Mouse (Mus musculus): ENCODE data around the gene Hmga2. TPM values are rescaled to one million over a fixed set of nuclear protein-coding genes. Genes with fewer than 3 reads are reported as not detected.
"Not testable (repeated sequence)": the region's sequence is repeated elsewhere in the genome, so short reads cannot be mapped to it uniquely, and the experiment has no call there.

The Hmga2 gene
- polyA plus RNA-seq, 1 experiment from 2014 or later, result 2.2 TPM

DNA sequence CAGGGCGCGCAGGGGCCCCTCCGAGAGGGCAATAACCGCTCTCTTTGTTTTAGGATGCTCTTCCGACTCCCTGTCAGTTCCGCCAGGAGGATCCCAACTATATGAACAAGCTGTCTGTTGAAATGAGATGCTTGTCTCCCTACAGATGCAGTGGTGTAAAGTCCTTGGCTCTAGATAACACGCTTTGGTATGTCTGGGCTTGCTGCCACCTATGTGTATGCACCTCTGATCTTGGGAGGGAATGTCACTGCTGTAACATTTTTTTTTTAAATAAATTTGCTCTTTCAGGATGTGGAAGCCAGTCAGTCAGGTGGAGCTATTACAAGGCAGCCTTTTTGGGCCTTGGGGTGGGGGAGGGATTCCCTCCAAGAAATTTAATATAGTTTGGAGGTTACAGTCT lies 92.2 kb downstream of the Hmga2 start:
- H3K9me3 ChIP-seq (ENCODE audit: low read length), result no peaks in the 10 kb centered on the region
- no peak for ATAC-seq
- no peaks in the 10 kb centered on the region for H3K27me3 ChIP-seq (replicated peaks; ENCODE audit: insufficient read depth, low read length)
- H3K4me3 ChIP-seq (ENCODE audit: low read depth, low read length), result no peak overlapping the region
- no peak overlapping the region for H3K9ac ChIP-seq (replicated peaks; ENCODE audit: low read depth)
- H3K4me1 ChIP-seq (ENCODE audit: insufficient read depth, low read depth, low read length), result peaks cover 5% of the 10 kb centered on the region
- TF ChIP-seq EP300 (IDR thresholded peaks at IDR 0.05), result no peak
- TF ChIP-seq CTCF (IDR thresholded peaks at IDR 0.05), result no peak
- no peaks in the 10 kb centered on the region for H3K36me3 ChIP-seq (ENCODE audit: insufficient read depth, low read length)
- no peak overlapping the region for H3K27ac ChIP-seq (ENCODE audit: low read length)
- no peak for DNase-seq (ENCODE audit: low spot score)
- WGBS, result 53% methylated on average over 7 of the region's 7 CpGs
- H3K4me2 ChIP-seq (replicated peaks; ENCODE audit: low read depth, low read length), result no peak overlapping the region

GRCm38 (mm10) chr10:120377795-120378194 lies 98.5 kb downstream of the Hmga2 start:
- ATAC-seq (peak; percentile 33), DNase-seq (ENCODE audit: low spot score) (no peak)
- Histone ChIP-seq H3K27me3 (replicated peaks; ENCODE audit: insufficient read depth, low read length) (no peaks in the 10 kb centered on the region), H3K4me3 (ENCODE audit: low read depth, low read length) (peak overlapping the region; percentile 0; the same call in 1 of the 2 replicates), H3K9me3 (ENCODE audit: low read length) (no peaks in the 10 kb centered on the region), H3K36me3 (ENCODE audit: insufficient read depth, low read length) (no peaks in the 10 kb centered on the region), H3K4me1 (ENCODE audit: insufficient read depth, low read depth, low read length) (peaks cover 4% of the 10 kb centered on the region; the same call in 1 of the 2 replicates), H3K27ac (ENCODE audit: low read length) (no peak overlapping the region), H3K4me2 (replicated peaks; ENCODE audit: low read depth, low read length) (peak overlapping the region; percentile 39), H3K9ac (replicated peaks; ENCODE audit: low read depth) (no peak overlapping the region)
- 10% methylated on average over 3 of the region's 3 CpGs for WGBS
- no peak for TF ChIP-seq CTCF (IDR thresholded peaks at IDR 0.05)
- TF ChIP-seq EP300 (IDR thresholded peaks at IDR 0.05), result no peak

DNA sequence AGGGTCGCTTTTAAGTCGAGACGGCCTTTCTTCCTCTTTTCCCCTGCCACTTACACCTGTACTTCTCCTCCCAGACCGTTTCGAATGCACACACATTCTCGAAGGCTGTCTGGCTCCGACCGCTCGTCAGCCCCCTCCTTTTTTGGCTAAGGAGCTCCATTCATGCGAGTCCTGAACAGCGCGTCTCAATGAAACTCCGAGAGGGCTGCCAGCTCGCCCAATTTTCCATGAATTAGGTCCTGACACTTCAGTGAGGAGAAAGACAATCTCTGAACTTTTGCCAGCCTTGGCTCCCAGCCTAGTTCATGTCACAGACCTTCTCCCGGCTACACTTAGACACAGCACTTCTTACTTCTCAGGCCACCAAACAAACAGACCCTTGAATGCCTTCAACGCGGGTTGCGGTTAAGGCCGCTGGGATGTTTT lies 98.9 kb downstream of the Hmga2 start:
- Histone ChIP-seq H3K4me2 (replicated peaks; ENCODE audit: low read depth, low read length) (peak overlapping the region; percentile 39), H3K27me3 (replicated peaks; ENCODE audit: insufficient read depth, low read length) (no peaks in the 10 kb centered on the region), H3K4me3 (ENCODE audit: low read depth, low read length) (peak overlapping the region; percentile 0; the same call in 1 of the 2 replicates), H3K9ac (replicated peaks; ENCODE audit: low read depth) (no peak overlapping the region), H3K4me1 (ENCODE audit: insufficient read depth, low read depth, low read length) (peaks cover 4% of the 10 kb centered on the region; the same call in 1 of the 2 replicates), H3K27ac (ENCODE audit: low read length) (no peak overlapping the region), H3K9me3 (ENCODE audit: low read length) (no peaks in the 10 kb centered on the region), H3K36me3 (ENCODE audit: insufficient read depth, low read length) (no peaks in the 10 kb centered on the region)
- DNase-seq (ENCODE audit: low spot score) (peak; percentile 78), ATAC-seq (peak; percentile 87)
- 4% methylated on average over 19 of the region's 19 CpGs for WGBS
- TF ChIP-seq CTCF (IDR thresholded peaks at IDR 0.05) (no peak), EP300 (IDR thresholded peaks at IDR 0.05) (no peak)

DNA sequence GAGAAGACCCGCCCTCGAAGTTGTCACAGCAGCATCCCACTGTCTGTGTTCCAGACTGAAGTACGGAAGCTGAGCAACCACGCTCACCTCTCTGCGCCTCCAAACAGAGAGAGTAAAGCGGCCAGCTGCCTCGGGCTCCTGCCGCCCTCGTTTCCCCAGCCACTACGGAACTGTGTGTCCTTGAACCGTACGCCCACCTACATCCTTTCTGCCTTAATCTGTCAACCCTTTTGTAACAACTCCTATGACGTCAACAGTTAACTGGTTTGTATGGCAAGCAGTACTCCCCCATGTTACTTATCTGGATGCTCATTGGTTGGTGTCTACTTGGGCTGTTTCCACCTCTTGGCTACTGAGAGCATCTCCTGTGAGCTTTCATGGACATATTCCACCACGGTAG lies 100.8 kb downstream of the Hmga2 start:
- 76% methylated on average over 14 of the region's 14 CpGs for WGBS
- DNase-seq (ENCODE audit: low spot score), result no peak
- no peak overlapping the region for H3K4me2 ChIP-seq (replicated peaks; ENCODE audit: low read depth, low read length)
- H3K9me3 ChIP-seq (ENCODE audit: low read length), result no peaks in the 10 kb centered on the region
- H3K4me1 ChIP-seq (ENCODE audit: insufficient read depth, low read depth, low read length), result peaks cover 4% of the 10 kb centered on the region; the same call in 1 of the 2 replicates
- no peak overlapping the region for H3K4me3 ChIP-seq (ENCODE audit: low read depth, low read length)
- no peak overlapping the region for H3K27ac ChIP-seq (ENCODE audit: low read length)
- no peak for ATAC-seq
- TF ChIP-seq EP300 (IDR thresholded peaks at IDR 0.05), result no peak
- TF ChIP-seq CTCF (IDR thresholded peaks at IDR 0.05), result no peak
- no peaks in the 10 kb centered on the region for H3K27me3 ChIP-seq (replicated peaks; ENCODE audit: insufficient read depth, low read length)
- H3K9ac ChIP-seq (replicated peaks; ENCODE audit: low read depth), result no peak overlapping the region
- H3K36me3 ChIP-seq (ENCODE audit: insufficient read depth, low read length), result no peaks in the 10 kb centered on the region

DNA sequence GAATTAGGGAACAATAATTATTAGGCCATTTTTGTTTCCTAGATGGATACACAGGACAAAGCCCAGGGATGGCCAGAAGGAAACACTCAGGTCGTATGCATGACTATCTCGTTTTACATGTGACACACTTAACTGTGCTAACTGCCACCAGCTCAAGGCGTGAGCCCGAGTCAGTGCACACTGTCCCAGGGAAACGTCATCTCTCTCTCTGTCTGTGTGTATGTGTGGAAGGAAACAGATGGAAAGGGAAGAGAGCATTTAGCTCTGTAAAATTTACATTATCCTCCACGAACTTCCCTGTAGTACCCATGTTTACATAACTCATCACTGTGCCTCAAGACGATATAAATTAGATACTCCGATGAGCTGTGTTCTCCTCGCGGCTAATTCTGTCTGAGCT lies 105.1 kb downstream of the Hmga2 start:
- Histone ChIP-seq H3K4me3 (ENCODE audit: low read depth, low read length) (no peak overlapping the region), H3K9ac (replicated peaks; ENCODE audit: low read depth) (no peak overlapping the region), H3K36me3 (ENCODE audit: insufficient read depth, low read length) (no peaks in the 10 kb centered on the region), H3K9me3 (ENCODE audit: low read length) (no peaks in the 10 kb centered on the region), H3K4me1 (ENCODE audit: insufficient read depth, low read depth, low read length) (no peaks in the 10 kb centered on the region), H3K27ac (ENCODE audit: low read length) (no peak overlapping the region), H3K4me2 (replicated peaks; ENCODE audit: low read depth, low read length) (no peak overlapping the region), H3K27me3 (replicated peaks; ENCODE audit: insufficient read depth, low read length) (no peaks in the 10 kb centered on the region)
- no peak for ATAC-seq
- WGBS, result 34% methylated on average over 10 of the region's 10 CpGs
- TF ChIP-seq EP300 (IDR thresholded peaks at IDR 0.05) (no peak), CTCF (IDR thresholded peaks at IDR 0.05) (no peak)
- DNase-seq (ENCODE audit: low spot score), result no peak

- no peaks in the 10 kb centered on the region for H3K27me3 ChIP-seq (replicated peaks; ENCODE audit: insufficient read depth, low read length)
- H3K9ac ChIP-seq (replicated peaks; ENCODE audit: low read depth), result no peak overlapping the region
- no peak overlapping the region for H3K27ac ChIP-seq (ENCODE audit: low read length)
- no peak overlapping the region for H3K4me3 ChIP-seq (ENCODE audit: low read depth, low read length)
- H3K9me3 ChIP-seq (ENCODE audit: low read length), result no peaks in the 10 kb centered on the region
- no peaks in the 10 kb centered on the region for H3K36me3 ChIP-seq (ENCODE audit: insufficient read depth, low read length)
- no peak for TF ChIP-seq EP300 (IDR thresholded peaks at IDR 0.05)
- no peak for TF ChIP-seq CTCF (IDR thresholded peaks at IDR 0.05)
- H3K4me1 ChIP-seq (ENCODE audit: insufficient read depth, low read depth, low read length), result no peaks in the 10 kb centered on the region
- H3K4me2 ChIP-seq (replicated peaks; ENCODE audit: low read depth, low read length), result no peak overlapping the region
- DNase-seq (ENCODE audit: low spot score) (no peak), ATAC-seq (no peak)
- 81% methylated on average over 21 of the region's 21 CpGs for WGBS
These were observed 107.0 kb downstream of the Hmga2 start for GRCm38 (mm10) chr10:120369187-120369805.

- not testable (repeated sequence) for H3K4me1 ChIP-seq (ENCODE audit: insufficient read depth, low read depth, low read length); H3K9me3 ChIP-seq (ENCODE audit: low read length); H3K9ac ChIP-seq (replicated peaks; ENCODE audit: low read depth); H3K4me2 ChIP-seq (replicated peaks; ENCODE audit: low read depth, low read length); ATAC-seq; DNase-seq (ENCODE audit: low spot score); H3K27ac ChIP-seq (ENCODE audit: low read length); H3K36me3 ChIP-seq (ENCODE audit: insufficient read depth, low read length); H3K27me3 ChIP-seq (replicated peaks; ENCODE audit: insufficient read depth, low read length); H3K4me3 ChIP-seq (ENCODE audit: low read depth, low read length)
- WGBS, result 87% methylated on average over 3 of the region's 3 CpGs
These were observed 110.1 kb downstream of the Hmga2 start for GRCm38 (mm10) chr10:120366173-120366592.
